Comparison of ENCODE assay signal across 21 mouse cellular contexts in the genomic region with DNA sequence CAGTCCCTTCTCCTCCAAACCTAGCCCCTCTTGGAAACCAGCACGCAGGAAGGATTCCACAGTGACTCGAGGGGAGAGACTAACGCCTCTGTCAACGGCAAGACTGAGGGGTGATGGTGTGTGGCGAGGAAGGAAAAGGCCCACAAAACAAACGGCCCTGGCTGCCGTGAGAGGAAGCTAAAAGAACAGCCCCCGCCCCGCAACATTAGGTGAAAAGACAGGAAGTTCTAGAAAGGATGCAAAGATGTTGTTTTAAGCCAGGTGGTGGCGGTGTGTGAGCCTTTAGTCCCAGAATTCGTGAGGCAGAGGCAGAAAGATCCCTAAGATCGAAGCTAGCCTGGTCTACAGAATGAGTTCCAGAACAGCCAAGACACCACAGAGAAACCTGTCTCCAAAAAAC. TPM values are rescaled to one million over a fixed set of nuclear protein-coding genes. Genes with fewer than 3 reads are reported as not detected.
DNase-seq lines count a peak whose midpoint lies in the region; ATAC-seq and TF ChIP-seq lines count a peak whose summit lies in the region.
"Had no signal": no experiment of that assay in that cellular context is flagged by ENCODE, and none has a peak within 500 bp of the region (broad histone marks: within the 10 kb centered on the region; RNA-seq: fewer than 3 reads in every experiment).

No protein-coding gene starts in this region.

- H3K4me2 ChIP-seq in heart, postnatal 0 days (ENCODE audit: low read depth, low read length), result no peak overlapping the region
- no peak overlapping the region for H3K4me2 ChIP-seq in embryonic facial prominence, embryonic 12.5 days (replicated peaks)
- H3K4me2 ChIP-seq: neural tube, embryonic 12.5 days had no signal

- no peak overlapping the region for H3K27ac ChIP-seq in heart, postnatal 0 days (ENCODE audit: low read depth)
- peak overlapping the region; percentile 23; the same call in 1 of the 2 replicates for H3K27ac ChIP-seq in embryonic facial prominence, embryonic 12.5 days
- H3K27ac ChIP-seq: forebrain, embryonic 10.5 days; gastrocnemius, adult 2 months; liver, embryonic 15.5 days; neural tube, embryonic 12.5 days had no signal

- no peak overlapping the region for H3K9ac ChIP-seq in heart, postnatal 0 days (replicated peaks; ENCODE audit: low read depth, low read length)
- no peak overlapping the region for H3K9ac ChIP-seq in embryonic facial prominence, embryonic 12.5 days
- H3K9ac ChIP-seq: liver, embryonic 15.5 days; neural tube, embryonic 12.5 days had no signal

- H3K27me3 ChIP-seq in heart, postnatal 0 days (ENCODE audit: control insufficient read depth, insufficient read depth, low read length), result no peaks in the 10 kb centered on the region
- H3K27me3 ChIP-seq in embryonic facial prominence, embryonic 12.5 days, result no peaks in the 10 kb centered on the region
- H3K27me3 ChIP-seq: liver, embryonic 15.5 days; neural tube, embryonic 12.5 days; Patski had no signal

- peaks cover 41% of the 10 kb centered on the region for H3K4me1 ChIP-seq in heart, postnatal 0 days (ENCODE audit: control insufficient read depth, insufficient read depth)
- peaks cover 72% of the 10 kb centered on the region for H3K4me1 ChIP-seq in embryonic facial prominence, embryonic 12.5 days
- H3K4me1 ChIP-seq: megakaryocyte, embryonic 14.5 days had no signal

- H3K4me3 ChIP-seq in heart, postnatal 0 days (ENCODE audit: low read depth, low read length), result no peak overlapping the region
- H3K4me3 ChIP-seq in embryonic facial prominence, embryonic 12.5 days, result no peak overlapping the region
- H3K4me3 ChIP-seq: forebrain, embryonic 10.5 days; gastrocnemius, adult 2 months; liver, embryonic 15.5 days; megakaryocyte, embryonic 14.5 days; neural tube, embryonic 12.5 days had no signal

- WGBS in heart, postnatal 0 days, result 59% methylated on average over 12 of the region's 12 CpGs
- 72% methylated on average over 12 of the region's 12 CpGs for WGBS in embryonic facial prominence, embryonic 12.5 days

- DNase-seq in heart, postnatal 0 days (ENCODE audit: low spot score), result no peak
- DNase-seq in heart, adult 8-10 months (ENCODE audit: low spot score), result no peak
- DNase-seq in CD4-positive helper T cell, adult 2 months (ENCODE audit: low read depth, low spot score), result peak; percentile 19
- peak; percentile 51 for DNase-seq in thymus, postnatal 0 days (ENCODE audit: low spot score)
- no peak for DNase-seq in layer of hippocampus, postnatal 14 days (ENCODE audit: low spot score in 2 of 2)
- DNase-seq: adrenal gland, postnatal 25 days; cerebellum, adult 2 months; heart, adult 11 months; kidney, adult 11 months; layer of hippocampus, postnatal 36 days; lung, postnatal 14 days; right cerebral cortex, postnatal 14 days had no signal

- no peaks in the 10 kb centered on the region for H3K9me3 ChIP-seq in heart, postnatal 0 days (replicated peaks; ENCODE audit: control insufficient read depth, low read length)
- no peaks in the 10 kb centered on the region for H3K9me3 ChIP-seq in embryonic facial prominence, embryonic 12.5 days
- H3K9me3 ChIP-seq: forebrain, embryonic 10.5 days; liver, embryonic 15.5 days; megakaryocyte, embryonic 14.5 days; neural tube, embryonic 12.5 days had no signal

- no peak for TF ChIP-seq EP300 in heart, postnatal 0 days (IDR thresholded peaks at IDR 0.05; ENCODE audit: low read depth)

- ATAC-seq in heart, postnatal 0 days (ENCODE audit: insufficient read depth, low read depth), result no peak
- no peak for ATAC-seq in embryonic facial prominence, embryonic 12.5 days (ENCODE audit: insufficient number of reproducible peaks, insufficient read depth, low FRiP score, low TSS enrichment)
- no peak for ATAC-seq in monocyte, adult 5-6 weeks (replicated peaks; ENCODE audit: insufficient number of reproducible peaks, low FRiP score, low TSS enrichment, poor library complexity, severe bottlenecking)
- ATAC-seq: hindbrain, embryonic 16.5 days; Patski had no signal

- no peaks in the 10 kb centered on the region for H3K36me3 ChIP-seq in heart, postnatal 0 days (replicated peaks; ENCODE audit: control insufficient read depth, insufficient read depth, low read length)
- no peaks in the 10 kb centered on the region for H3K36me3 ChIP-seq in embryonic facial prominence, embryonic 12.5 days
- H3K36me3 ChIP-seq: liver, embryonic 15.5 days; neural tube, embryonic 12.5 days had no signal

- TF ChIP-seq CTCF in heart, postnatal 0 days (IDR thresholded peaks at IDR 0.05; ENCODE audit: low read depth), result peak; percentile 8; the same call in 1 of the 2 replicates

RNA-seq across cellular contexts. Expression of a gene that starts 43.3 kb away (rescaled TPM):
- total RNA-seq in heart, postnatal 0 days (2014; rRNA removed; ENCODE audit: low replicate concordance), result 1.3 and 8.8 TPM in 2 replicates
- polyA plus RNA-seq in heart, postnatal 0 days (2015; fragmentation: Nextera tagmentation; extraction: Ambion mirVana), result 9.0 and 9.2 TPM in 2 replicates
- 1 to 10 TPM; 6.8 to 9.2 (median 7.9) TPM for total RNA-seq in heart, adult 8-10 months (2022)
- polyA plus RNA-seq in embryonic facial prominence, embryonic 12.5 days (2016; fragmentation: Nextera tagmentation; extraction: Ambion mirVana), result 50.2 and 53.1 TPM in 2 replicates
- polyA plus RNA-seq in thymus, postnatal 0 days (2015; fragmentation: Nextera tagmentation; extraction: Ambion mirVana), result 4.3 and 4.4 TPM in 2 replicates
- not detected in 3 replicates for total RNA-seq in monocyte, adult 5-6 weeks (2017)
- total RNA-seq in layer of hippocampus, postnatal 14 days (2021), result 1 to 10 TPM; 4.6 to 5.2 TPM

Comparison
In these comparisons a context has a peak if more than half of its experiments do, and no peak if none do; other contexts are left out.
1. DNase-seq: peak in CD4-positive helper T cell, adult 2 months (single experiment) and thymus, postnatal 0 days (single experiment); none in heart, postnatal 0 days (single experiment), heart, adult 8-10 months (single experiment) and layer of hippocampus, postnatal 14 days (0 of 2).